11 mouse cellular contexts compared by ENCODE assay signal in the genomic region with DNA sequence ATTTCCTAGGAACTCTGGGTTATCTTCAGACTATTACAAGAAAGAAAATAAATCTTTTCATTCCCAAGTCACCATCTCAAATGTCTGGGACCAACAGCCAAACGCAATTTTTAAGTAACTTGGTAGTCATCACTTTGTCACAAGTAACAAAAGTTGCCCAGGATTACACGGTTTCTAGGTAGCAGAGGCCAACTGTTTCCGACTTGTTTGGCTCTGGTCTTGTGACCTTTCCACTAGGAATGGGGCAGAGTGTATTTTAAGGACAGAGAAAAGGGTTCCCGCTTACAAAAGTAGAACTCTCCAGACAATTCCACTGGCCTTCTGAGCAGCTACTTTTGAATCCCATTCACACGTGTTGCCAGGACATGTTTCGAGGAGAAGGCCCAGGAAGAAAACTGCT.
"Had no signal": no experiment of that assay in that cellular context is flagged by ENCODE, and none has a peak within 500 bp of the region (broad histone marks: within the 10 kb centered on the region; RNA-seq: fewer than 3 reads in every experiment).

No protein-coding gene starts in this region.

- DNase-seq: kidney, postnatal 25 days; layer of hippocampus, adult 9-11 months; liver; lung, adult 18-20 months; lung, postnatal 10 days; lung, postnatal 36 days; right cerebral cortex, adult 18-20 months; right cerebral cortex, postnatal 14 days; right cerebral cortex, postnatal 4 days; spleen, adult 18-20 months; thymus, postnatal 25 days had no signal
